Mouse (Mus musculus) CD4-positive, CD25-positive, alpha-beta regulatory T cell, adult 4 months (primary cell): ENCODE measurements around the gene Ache. TPM values are rescaled to one million over a fixed set of nuclear protein-coding genes. Genes with fewer than 3 reads are reported as not detected.

Experiments used
- ATAC-seq: one replicate; pipeline ENCODE4 v1.8.0; 2017
- polyA plus RNA-seq, 2 experiments: library from polyadenylated mRNA; unstranded; fragments of 100-300 nt; shearing (Covaris generic); gene quantifications; one replicate each; pipeline ENCODE4 v1.2.1; 2017

Gene Ache
- polyA plus RNA-seq, 2 experiments from 2014 or later, result 0.16 TPM; not detected in 1

DNA sequence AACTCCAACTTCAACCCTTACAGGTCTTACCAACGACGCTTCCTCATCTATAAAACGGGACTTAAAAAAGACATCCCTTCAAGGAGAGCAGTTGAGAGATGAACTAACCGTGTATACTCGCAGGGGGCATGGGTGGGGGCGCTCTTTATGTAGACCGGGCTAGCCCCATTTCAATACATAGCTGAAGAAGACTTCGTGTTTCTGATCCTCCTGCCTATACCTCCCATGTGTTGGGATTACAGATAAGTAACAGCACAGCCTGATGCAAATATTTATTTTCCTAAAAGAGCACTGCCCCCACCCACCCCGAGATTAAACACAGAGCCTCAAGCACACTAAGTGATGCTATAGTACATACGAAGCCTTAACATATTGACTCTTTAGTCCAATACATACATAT lies 47.0 kb downstream of the Ache start:
- no peak for ATAC-seq

DNA sequence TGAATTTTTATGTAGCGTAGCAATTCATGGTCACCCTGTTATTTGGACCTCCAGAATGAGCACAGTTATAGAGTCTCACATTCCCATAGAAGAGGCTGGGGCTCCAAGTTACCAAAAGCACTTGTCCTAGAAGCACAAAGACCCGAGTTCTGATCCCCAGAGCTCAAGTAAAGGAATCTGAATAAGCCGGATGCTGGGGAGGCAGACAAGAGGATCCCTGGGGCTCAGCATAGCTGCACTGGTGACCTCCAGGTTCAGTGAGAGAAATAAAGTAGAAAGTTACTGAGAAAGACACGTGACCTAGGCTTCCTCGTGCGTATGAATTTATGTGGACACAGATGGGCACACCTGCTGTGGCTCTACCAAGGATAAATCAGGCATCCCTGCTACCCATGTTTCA lies 47.7 kb downstream of the Ache start:
- no peak for ATAC-seq

DNA sequence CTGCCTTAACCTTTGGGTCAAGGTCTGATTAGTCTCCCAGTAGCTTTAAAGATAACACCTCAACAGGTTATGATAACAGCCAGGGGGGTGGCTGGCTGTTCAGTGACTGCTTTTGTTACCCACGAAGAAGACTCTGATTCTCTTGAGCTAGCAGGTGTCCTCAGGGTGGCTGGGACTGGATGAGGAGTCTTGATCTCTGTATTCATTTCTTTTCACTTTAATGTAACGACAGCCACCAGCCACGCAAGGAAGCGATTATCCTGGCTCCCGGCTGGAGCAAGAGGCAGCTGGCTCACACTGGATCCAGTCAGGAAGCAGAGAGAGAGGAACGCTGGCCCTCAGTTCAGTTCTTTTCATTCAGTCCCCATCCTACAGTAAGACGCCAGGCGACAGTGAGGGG lies 49.9 kb downstream of the Ache start:
- no peak for ATAC-seq

DNA sequence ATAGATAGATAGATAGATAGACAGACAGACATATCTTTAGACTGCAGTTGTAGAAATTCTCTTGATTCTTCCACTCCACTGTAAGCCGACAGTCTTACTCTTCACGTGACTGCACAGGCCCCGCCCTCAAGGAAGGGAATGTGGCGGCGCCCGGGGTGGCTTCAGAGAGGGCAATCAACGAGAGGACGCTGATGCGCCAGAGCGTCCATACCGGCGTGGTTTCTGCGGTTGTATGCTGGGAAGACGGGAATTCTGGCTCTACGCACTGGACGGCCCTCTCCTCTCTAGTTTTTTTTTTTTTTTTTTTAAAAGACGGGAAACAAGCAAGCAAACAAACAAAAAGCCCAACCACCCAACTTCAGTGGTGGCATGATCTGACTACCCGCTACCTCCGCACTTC lies 50.9 kb downstream of the Ache start:
- ATAC-seq, result peak; percentile 51

DNA sequence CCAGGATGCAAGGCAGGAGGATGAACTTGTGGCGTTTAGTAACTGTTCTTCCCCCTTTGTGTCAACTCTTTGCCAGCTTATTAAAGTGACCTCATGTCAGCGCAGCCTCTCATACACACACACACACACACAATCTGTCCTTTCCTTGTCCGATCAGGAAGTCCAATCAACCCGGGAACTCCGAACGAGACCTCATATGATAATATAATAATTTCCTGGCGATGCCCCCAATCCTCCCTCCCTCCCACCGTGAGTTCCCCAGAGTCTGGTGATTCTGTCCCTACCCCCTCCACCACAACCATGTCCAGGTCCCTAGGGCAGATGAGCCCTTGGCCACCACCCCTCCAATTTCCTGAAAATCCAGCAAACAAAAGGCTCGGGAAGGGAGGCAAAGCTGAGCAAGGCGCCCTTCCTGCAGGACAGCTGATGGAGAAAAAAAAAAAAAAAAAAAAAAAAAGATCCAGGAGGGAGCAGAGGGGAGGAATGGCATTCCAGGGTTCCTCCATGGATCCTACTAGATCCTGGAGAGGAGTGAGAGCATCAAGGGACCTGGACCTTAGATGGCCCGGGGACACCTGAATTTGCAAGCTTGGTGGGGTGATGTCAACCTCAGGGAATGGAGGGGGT lies 51.5 kb downstream of the Ache start:
- ATAC-seq, result no peak

DNA sequence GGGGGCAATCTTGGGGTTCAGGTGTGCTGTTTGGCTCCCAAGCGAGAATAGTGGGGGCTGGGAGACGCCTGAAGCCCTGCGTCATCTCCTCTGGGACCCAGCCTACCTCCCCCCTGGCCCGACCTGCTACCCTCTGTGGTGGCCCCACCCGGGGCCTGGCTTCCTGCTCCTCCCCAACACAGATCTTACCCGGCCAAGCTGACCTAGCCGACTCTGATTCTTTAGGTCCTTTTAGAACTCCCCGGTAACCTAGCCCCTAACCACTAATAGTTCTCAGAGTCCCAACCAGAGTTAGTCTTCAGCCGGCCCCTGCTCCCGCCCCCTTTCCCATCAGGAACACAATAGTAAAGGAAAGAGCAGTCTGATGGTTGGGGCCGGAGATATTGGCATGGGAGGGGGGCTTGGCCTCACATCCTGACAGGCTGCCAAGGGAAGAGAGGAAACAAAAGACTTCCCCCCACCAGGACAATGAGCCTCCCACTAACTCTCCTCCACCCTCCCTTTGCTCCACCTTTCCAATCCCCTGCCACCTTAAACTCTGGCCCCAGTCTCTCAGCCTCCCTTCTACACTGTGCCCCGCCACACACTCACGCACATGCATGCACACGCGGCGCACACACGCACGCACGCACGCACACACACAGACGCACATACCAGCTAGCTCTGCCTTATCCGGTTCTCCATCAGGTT lies 52.1 kb downstream of the Ache start:
- ATAC-seq, result no peak

DNA sequence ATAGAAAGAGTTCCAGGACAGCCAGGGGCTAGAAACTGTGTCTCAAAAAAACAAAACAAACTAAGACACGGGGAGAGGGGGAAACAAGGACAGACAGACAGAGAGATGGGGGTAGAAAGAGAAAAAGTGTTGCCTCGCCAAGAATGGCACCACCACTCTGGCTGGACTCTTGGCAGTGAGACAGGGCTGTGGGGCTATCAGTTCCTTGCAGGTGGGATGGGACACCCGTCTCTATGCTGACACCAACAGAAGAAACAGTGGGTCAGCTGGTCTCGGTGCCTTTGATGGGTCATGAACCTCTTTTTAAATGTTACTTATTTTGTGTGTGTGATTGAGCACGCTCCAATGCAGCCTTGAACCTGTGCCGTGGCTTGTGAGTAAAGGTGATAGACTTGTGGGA lies 52.9 kb downstream of the Ache start:
- no peak for ATAC-seq

DNA sequence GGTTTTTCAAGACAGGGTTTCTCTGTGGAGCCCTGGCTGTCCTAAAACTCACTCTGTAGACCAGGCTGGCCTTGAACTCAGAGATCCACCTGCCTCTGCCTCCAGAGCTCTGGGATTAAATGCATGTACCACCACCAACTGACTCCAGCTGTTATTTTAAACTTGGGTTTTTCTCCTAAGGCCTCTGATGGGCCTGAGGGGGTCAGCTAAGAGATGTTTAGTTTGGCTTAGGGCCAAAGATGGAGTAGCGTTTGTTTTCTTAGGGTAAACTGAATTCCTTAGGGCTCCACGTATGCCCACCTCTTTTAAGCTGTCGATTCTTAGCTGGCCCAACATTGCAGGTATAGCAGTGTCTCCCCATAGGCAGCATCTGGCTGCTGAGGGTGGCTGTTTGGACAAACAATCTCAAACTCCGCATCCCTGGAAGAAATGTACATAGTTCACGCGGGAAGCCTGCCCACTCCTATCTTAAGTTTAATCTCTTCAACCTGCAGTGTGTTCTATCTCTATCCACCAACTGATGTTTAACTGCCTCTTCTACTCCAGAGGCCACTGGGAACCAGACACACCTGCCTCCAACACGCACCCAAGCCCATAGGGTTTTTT lies 55.2 kb downstream of the Ache start:
- no peak for ATAC-seq

DNA sequence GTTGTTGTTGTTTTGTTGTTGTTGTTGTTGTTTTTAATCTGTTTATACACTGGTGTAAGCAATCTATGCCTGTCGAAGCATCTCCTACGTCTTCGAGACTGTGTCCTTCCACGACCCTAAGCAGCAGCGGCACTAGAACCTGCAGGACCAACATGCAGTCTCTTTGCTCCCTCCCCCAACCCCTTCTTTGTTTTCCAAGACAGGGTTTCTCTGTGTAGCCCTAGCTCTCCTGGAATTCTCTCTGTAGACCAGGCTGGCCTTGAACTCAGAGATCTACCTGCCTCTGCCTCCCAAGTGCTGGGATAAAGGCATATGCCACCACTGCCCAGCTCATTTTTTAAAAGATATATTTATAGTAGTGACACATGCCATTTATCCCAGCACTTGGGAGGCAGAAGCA lies 56.1 kb downstream of the Ache start:
- ATAC-seq, result no peak

DNA sequence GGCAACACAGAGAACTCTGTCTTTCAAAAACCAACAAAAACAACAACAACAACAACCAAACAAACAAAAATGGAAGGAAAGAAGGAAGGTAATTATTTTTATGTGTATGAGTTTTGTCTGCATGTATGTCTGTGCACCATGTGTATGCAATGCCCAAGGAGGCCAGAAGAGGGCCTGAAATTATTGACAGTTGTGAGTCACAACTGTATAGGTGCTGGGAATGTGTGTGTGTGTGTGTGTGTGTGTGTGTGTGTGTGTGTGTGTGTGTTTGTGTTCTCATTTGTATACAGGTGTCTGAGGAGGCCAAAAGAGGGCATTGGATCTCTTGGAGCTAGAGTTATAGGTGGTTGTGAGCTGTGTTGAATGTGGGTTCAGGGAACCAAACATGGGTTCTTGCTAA lies 56.5 kb downstream of the Ache start:
- no peak for ATAC-seq

Other genes starting within 250 kb of the Ache start
- gene Ap1s1, start 241.4 kb upstream of the Ache start, polyA plus RNA-seq, result 10 to 100 TPM; 62.2 to 84.9 TPM
- under 1 TPM in 1 of 2 experiments, not detected in 1; 0.20 TPM for gene Serpine1, start 215.3 kb upstream of the Ache start, polyA plus RNA-seq
- 10 to 100 TPM; 15.1 to 18.5 TPM for gene Trim56, start 171.3 kb upstream of the Ache start, polyA plus RNA-seq
- gene Muc3, start 138.2 kb upstream of the Ache start, polyA plus RNA-seq, result not detected
- 1 to 10 TPM; 8.0 to 9.5 TPM for gene Muc3a, start 75.1 kb upstream of the Ache start, polyA plus RNA-seq
- gene Ufsp1, start 7.1 kb downstream of the Ache start, polyA plus RNA-seq, result 1 to 10 TPM in 1 of 2 experiments, under 1 TPM in 1; 0.65 to 1.3 TPM
- 10 to 100 TPM; 60.2 to 63.7 TPM for gene Srrt, start 20.2 kb downstream of the Ache start, polyA plus RNA-seq
- gene Trip6, start 26.9 kb downstream of the Ache start, polyA plus RNA-seq, result 1 to 10 TPM; 1.0 to 1.7 TPM
- gene Slc12a9, start 46.1 kb downstream of the Ache start, polyA plus RNA-seq, result 10 to 100 TPM in 1 of 2 experiments, 1 to 10 TPM in 1; 9.2 to 16.7 TPM
- gene Ephb4, start 62.6 kb downstream of the Ache start, polyA plus RNA-seq, result not detected
- under 1 TPM; 0.27 to 0.39 TPM for gene Zan, start 189.5 kb downstream of the Ache start, polyA plus RNA-seq
- 10 to 100 TPM; 44.2 to 57.4 TPM for gene Pop7, start 215.0 kb downstream of the Ache start, polyA plus RNA-seq
- gene Gigyf1, start 231.0 kb downstream of the Ache start, polyA plus RNA-seq, result 10 to 100 TPM; 35.6 to 36.1 TPM
- gene Epo, start 245.7 kb downstream of the Ache start, polyA plus RNA-seq, result not detected
- gene Gnb2, start 246.0 kb downstream of the Ache start, polyA plus RNA-seq, result 10 to 100 TPM; 36.8 to 66.7 TPM